Mouse (Mus musculus): Measurements from ENCODE around the gene Pnma1.

DNA sequence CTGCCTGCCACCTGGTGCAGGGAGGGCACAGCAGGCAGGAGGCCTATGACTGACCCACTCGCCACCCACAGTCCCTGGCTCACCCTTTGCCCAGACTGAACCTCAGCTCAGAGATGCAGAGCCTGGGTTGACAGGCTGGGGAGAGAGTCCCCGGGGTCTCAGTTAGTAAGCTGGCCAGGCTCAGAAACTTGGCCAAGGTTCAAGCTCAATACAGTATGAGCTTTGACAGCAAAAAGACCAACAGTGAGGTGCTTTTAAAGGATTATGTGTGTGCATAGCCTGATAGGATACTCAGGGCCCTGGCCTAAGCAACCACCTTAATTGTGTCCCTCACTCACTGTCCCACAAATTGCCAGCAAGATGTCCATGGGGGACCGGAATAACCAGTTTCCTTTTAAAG lies 31.8 kb upstream of the Pnma1 start:
- TF ChIP-seq CTCF (IDR thresholded peaks at IDR 0.05 in 2 of 3, conservative IDR thresholded peaks at IDR 0.05 in 1 of 3; ENCODE audit: control insufficient read depth in 1 of 3, insufficient read depth in 1 of 3, low read depth in 2 of 3, low read length in 3 of 3, poor library complexity in 1 of 3, severe bottlenecking in 1 of 3) (no peak), POLR2A (IDR thresholded peaks at IDR 0.05; ENCODE audit: control insufficient read depth in 1 of 2, insufficient read depth in 1 of 2, low read depth in 1 of 2, low read length in 2 of 2, poor library complexity in 1 of 2) (no peak), GABPA (IDR thresholded peaks at IDR 0.05; ENCODE audit: low read depth, low read length) (no peak), MAFK (IDR thresholded peaks at IDR 0.05; ENCODE audit: borderline replicate concordance, low read depth, low read length) (no peak), CHD2 (IDR thresholded peaks at IDR 0.05; ENCODE audit: low read length) (no peak), MAX (IDR thresholded peaks at IDR 0.05; ENCODE audit: low read length) (no peak), JUND (IDR thresholded peaks at IDR 0.05; ENCODE audit: low read depth, low read length) (no peak), GATA1 (IDR thresholded peaks at IDR 0.05; ENCODE audit: low read depth, low read length) (no peak), ZNF384 (IDR thresholded peaks at IDR 0.05; ENCODE audit: low read depth, low read length) (no peak), POLR2AphosphoS2 (IDR thresholded peaks at IDR 0.05; ENCODE audit: low read length) (no peak), NRF1 (IDR thresholded peaks at IDR 0.05; ENCODE audit: insufficient read depth, low read depth, low read length, poor library complexity, severe bottlenecking) (no peak), BHLHE40 (IDR thresholded peaks at IDR 0.05; ENCODE audit: borderline replicate concordance, low read depth, low read length) (no peak)

Measured in MEL (cell line).